Mouse (Mus musculus): ENCODE measurements at regions not wholly inside any gene's neighbourhood (a gene's known extent, or its start where the extent isn't known, plus 50 kb on each side); places are given as distances from the start of the nearest gene placed in this dataset.
"Not testable (repeated sequence)": the region's sequence is repeated elsewhere in the genome, so short reads cannot be mapped to it uniquely, and the experiment has no call there.

DNA sequence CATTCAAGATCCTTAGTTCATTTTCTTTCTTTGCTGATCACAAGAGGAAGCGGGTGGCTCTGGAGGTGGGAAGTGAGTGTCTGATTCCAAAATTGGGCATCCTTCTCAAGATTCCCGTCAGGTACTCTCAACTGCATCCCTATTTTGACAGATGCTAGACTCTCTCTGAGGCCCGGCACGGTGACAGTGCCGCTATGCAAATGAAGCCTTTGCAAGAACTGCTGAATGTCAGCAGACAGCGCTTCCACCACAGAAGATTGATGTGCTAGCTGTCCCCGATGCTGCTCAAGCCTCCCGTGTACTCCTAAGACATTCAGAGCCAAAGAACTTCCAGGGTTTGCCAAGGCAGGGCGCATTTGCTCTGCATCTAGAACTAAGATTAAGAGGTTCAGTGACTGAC is 50.9 kb upstream of the Cpne4 start:
- no peak for DNase-seq

GRCm38 (mm10) chr9:104490696-104491095 is 56.4 kb upstream of the Cpne4 start:
- no peak for DNase-seq

DNA sequence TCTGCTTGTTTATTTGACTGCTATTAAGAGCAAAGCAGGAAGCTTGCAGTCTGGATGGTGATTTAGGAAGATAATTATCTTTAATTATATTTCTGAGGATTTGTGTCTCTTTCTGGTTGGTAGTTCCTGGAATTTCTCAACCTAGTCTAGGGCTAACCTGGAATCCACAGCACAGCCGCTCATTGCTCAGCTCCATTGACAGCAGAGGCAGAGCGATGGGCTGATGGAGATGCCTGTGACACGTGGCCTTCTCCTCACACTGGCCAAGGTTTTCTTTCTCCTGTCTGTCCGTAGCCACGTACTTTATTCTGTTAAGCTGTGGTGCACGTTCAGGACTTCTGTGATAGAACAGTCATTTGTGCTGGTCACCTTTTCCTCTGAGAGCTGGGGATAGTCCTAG is 57.7 kb upstream of the Cpne4 start:
- DNase-seq = no peak

- no peak for DNase-seq
These were observed 64.6 kb upstream of the Cpne4 start for GRCm38 (mm10) chr9:104482440-104482839.

DNA sequence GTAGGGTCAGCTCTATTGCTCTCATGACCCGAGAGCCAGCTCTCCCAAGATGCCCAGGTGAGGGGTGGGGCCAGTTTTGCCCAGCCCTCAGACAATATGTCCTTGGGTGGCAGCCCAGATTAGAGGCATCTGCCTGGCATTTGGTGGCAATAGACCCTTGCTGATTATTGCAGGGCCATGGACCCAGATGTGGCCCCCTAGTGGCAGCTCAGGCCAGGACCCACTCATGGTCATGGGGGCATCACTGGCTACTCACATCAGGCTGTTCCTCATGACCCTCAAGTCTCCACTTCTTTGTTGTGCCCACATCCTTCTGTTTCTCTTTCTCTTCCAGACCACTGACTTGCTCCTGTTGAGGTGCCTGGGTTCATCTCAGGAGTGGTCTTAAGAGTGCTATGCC is 66.4 kb upstream of the Cpne4 start:
- DNase-seq = no peak

GRCm38 (mm10) chr9:104474831-104475230 is 72.3 kb upstream of the Cpne4 start:
- DNase-seq = no peak

- DNase-seq = no peak
These were observed 79.8 kb upstream of the Cpne4 start for GRCm38 (mm10) chr9:104467238-104467637.

- no peak for DNase-seq
These were observed 83.4 kb upstream of the Cpne4 start for GRCm38 (mm10) chr9:104463701-104464100.

DNA sequence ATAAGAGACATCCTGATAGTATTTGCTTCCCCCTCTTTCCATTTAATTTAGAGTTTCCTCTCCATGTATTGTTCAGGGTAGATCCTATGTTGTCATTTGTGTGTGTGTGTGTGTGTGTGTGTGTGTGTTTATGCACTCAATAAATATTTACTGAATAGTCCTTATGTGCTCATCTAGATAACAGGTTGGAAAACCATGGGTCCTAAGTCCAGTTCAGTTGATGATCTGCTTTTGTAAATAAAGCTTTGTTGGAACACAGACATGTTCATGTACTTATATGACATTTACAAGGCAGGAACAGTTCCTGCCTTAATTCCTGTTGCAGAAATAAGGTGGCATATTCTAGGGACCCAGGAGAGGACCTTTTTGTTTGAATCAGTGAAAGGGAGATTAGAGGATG is 87.0 kb upstream of the Cpne4 start:
- DNase-seq = no peak

DNA sequence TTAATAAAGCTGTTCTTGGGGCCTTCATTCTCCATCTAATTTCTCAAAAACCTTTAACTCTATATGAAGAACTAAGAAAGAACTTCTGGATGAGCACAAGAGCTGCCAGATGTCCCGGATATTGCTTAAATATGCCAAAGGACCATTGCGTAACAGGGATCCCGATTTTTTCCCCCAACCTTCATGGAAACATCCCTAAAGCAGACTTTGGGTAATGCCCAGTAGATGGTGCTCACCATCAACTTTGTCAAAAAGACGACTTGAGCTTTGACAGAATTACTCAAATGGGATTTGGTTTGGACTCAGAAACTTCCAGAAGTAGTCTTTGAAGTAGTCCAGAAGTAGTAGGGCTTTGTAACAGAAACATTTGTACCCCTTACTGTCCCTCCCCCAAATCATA is 89.5 kb upstream of the Cpne4 start:
- no peak for DNase-seq

GRCm38 (mm10) chr9:104448577-104449165 is 98.4 kb upstream of the Cpne4 start:
- DNase-seq = no peak

DNA sequence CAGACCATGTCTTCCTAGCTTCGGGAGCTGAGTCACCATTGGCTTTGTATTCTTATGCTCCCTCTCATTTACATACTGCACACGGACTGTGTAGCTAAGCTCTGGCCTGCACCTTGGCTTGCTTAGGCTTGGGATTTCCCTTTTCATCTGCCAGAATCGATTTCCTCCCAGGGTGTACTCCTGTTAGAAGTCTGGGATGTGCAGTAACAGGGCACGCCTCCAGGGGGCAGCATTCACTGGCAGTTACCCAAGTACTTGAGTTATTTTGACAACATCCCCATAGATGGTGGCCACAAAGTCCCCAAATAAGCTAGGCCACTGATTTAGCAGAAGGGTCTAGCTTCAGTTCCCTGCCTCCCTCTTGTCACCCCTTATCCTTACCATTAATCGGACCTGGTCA is 102.2 kb upstream of the Cpne4 start:
- peak; percentile 3 for DNase-seq

DNA sequence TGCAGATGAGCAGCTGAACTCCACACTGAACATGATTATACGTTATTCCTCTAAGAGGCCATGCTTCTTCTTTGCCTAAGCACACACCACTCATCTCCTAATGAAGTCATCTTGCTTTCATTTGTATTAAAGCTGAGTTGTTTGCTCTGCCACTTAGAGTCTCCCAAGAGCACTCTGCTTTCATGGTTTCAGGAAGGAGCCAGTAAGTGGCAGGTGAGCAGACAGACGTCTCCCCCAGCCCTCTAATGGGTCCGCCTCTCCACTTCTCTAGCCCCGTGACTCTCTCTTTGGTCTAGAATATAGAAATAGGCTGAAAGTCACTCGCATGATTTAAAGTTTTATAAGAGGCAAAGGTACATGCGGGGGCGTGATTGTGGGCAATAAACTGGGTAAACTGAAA is 103.8 kb upstream of the Cpne4 start:
- DNase-seq = no peak

GRCm38 (mm10) chr9:104413021-104413420 is 75.5 kb upstream of the Acpp start:
- DNase-seq = no peak

DNA sequence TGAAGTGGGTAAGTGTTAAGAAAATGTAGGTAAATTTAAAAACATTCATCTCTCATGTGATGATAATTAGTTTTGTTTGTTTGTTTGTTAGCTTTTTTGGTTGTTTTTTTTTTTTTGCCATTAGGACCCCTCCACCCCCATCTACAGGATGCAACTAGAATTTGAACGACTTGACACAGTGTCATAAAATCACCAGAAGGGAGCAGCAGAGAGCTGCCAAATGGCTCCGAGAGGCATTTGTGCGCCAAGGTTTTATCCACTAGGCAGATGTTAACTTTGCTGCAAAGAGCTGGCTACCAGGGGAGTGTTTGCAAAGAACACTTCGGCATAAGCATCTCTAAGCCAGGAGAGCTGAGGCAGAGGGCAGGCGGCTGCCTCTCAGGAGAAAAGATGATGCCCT is 72.7 kb upstream of the Acpp start:
- DNase-seq = no peak

GRCm38 (mm10) chr9:104409381-104409780 is 71.8 kb upstream of the Acpp start:
- DNase-seq = no peak

- DNase-seq = no peak
These were observed 71.2 kb upstream of the Acpp start for GRCm38 (mm10) chr9:104408571-104409294.

DNA sequence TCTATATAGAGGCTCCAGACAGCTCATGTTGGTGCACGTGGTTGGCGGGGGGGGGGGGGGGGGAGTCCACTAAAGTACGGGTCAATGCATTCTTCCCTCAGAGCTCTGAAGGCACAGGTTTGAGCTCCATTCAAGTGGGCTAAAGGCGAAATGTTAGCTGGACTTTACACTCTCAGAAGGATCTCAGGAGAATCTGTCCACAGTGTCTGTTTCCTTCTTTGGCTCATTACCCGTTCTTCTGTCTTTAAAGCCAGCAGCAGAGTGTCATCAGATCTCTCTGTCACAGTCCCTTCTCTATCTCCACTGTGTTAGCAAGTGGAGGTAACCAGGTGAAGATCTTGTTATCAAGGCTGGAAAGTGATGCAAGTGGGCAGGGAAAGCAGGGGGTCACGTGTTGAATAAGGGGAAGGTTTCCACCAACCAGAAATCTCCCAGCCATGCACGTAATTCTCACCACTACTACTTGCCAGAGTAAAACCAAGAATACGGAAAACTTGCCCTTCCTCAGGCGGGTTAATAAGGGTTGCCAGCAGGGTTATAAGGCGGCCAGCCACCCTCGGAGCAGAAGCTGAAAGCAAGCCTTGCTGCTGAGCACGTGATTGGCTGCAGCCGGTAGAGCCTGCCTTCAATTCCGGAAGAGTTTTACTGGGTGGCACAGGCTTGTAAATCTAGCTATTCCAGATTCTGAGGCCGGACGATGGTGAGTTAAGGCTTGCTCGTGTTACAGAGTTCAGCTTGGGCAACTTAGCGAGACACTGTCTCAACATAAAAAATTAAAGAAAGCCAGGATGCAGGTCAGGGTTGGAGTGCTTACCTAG is 70.2 kb upstream of the Acpp start:
- peak; percentile 16 for DNase-seq

- DNase-seq = no peak
These were observed 69.5 kb upstream of the Acpp start for GRCm38 (mm10) chr9:104407011-104407410.

DNA sequence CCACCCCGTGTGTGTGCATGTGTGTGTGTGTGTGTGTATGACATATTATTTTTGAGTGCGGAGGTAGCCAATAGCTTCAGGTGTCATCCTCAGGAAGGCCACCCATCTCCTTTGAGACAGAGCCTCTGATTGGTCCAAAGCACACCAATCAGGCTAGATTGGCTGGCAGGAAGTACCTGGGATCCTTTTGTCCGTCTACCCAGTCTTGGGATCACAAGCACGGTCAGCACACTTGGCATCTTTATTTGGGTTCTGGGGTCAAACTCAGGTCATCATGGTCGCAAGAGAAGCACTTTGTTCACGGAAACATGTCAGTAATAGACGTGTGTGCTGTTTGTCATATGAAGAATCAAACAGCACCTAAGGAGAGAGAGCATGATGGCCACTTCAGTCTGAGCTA is 68.9 kb upstream of the Acpp start:
- no peak for DNase-seq

- DNase-seq = no peak
These were observed 66.3 kb upstream of the Acpp start for GRCm38 (mm10) chr9:104403863-104404262.

GRCm38 (mm10) chr9:104401673-104402072 is 64.1 kb upstream of the Acpp start:
- no peak for DNase-seq

- DNase-seq = no peak
These were observed 62.4 kb upstream of the Acpp start for GRCm38 (mm10) chr9:104399927-104400326.

DNA sequence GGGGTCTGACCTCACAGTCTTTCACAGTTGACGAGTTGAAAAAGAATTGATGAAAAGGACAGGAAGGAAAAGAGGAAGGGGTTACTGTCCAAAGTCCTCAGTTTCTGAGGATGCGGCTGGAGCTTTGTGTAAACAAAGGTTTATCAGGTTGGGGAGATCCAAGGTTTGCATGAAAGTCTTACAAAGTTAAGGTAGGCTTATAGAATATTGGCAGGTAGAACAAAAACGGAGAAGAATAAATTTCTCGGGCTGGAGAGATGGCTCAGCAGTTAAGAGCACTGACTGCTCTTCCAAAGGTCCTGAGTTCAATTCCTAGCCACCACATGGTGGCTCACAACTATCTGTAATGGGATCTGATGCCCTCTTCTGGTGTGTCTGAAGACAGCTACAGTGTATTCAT is 60.9 kb upstream of the Acpp start:
- not testable (repeated sequence) for DNase-seq
